Mouse (Mus musculus): ENCODE measurements around the gene Vmn1r202.
"Not testable (repeated sequence)": the region's sequence is repeated elsewhere in the genome, so short reads cannot be mapped to it uniquely, and the experiment has no call there.

Gene Vmn1r202

DNA sequence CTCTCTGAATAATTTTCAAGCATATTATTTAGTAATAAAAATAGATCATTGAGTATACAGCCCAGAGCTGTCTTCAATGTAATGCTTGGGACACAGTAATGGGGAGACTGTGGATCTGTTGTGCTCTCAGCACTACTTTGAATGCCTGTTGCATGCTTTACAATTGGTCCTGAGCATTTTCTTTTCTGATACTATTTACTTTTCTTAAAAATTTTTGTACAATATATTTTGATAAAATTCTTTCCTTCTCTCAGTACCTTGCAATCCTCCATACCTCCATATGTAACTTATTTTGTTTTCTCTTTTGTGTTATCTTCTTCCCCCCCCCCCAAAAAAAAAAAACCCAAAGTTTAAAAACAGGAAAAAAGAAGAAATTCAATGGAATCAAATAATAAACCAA, at the start of gene Vmn1r202:
Gene Vmn1r202 (minus strand): TSS at position 101 of the 400 bp plus-strand sequence.
- DNase-seq (ENCODE audit: low spot score) = no peak

DNA sequence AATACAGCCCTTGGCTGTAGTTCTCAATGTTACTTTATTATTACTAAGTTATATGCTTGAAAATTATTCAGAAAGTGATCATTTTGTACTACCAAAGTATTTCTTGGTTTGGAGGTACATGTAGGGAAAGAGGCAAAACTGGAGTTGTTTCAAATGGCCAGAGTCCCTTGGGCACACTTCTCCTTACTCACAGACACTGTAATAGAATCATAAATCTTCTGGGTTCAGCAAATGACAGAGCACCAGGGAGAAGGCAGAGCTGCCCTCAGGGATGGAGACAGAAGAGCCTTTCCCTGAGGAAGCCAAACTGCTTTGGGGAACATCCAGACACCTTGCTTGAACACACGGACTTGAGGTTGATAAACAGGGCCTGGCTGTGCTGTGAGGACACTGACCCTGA, 47.7 kb upstream of the Vmn1r202 start, which contains the start of gene Vmn1r204:
Gene Vmn1r204 (plus strand): TSS at position 301 of the 400 bp plus-strand sequence.
- DNase-seq (ENCODE audit: low spot score) = not testable (repeated sequence)

DNA sequence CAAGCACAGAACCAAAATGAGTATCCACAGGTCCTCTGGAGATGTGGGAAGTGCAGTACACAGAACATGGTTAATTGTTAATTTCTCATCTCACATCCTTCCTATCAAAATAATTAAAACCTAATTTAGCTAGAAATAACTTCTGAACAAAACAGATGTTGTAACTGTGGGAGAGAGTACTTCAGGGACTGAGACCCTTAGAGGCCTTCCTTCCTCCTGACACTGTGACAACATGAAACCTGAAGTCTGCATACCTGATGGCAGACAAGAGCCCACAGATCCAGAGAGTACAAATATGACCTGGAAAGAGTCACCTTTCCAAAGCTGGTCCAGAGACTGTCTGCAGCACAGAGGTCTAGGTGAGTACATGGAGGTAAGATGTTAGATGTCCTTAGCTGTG, 12.6 kb upstream of the Vmn1r202 start, which contains the start of gene Vmn1r203:
Gene Vmn1r203 (plus strand): TSS at position 301 of the 400 bp plus-strand sequence.
- no peak for DNase-seq (ENCODE audit: low spot score)

DNA sequence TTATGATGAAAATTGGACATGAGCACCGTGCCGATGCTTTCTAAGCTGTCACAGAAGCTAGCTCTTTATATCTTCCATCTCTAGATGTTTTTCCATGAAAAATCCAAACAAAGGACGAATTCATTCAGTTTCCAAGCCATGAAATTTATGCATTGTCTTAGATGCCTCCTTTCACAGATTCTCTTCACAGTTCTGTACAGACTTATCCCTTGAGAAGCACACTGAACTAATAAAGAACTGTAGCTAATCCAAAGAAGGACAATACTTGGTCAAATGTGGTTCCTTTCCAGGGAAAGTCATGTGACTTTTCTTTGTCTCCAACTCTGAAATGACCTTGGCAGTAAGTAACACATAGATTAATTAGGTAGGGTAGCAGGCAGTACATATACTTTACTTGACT, 2.8 kb downstream of the Vmn1r202 start:
- DNase-seq (ENCODE audit: low spot score) = no peak

DNA sequence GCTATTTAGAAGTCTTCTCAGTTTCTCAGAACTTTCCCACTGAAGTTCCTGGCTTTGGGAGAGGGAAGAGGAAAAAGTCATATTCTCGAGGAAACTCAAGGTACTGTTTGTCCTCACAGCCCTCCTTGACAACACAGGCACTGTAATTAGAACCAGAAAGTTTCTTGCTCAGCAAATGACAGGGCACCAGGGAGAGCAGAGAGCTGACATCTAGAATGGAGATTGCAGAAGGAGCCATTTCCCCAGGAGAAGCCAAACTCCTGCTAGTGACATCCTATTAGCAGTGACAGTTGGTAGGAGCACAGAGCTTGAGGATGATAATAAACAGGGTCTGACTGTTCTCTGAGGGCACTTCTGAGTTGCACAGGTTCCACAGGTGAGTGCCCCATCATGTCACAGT, 33.6 kb downstream of the Vmn1r202 start, which contains the start of gene Vmn1r201:
Gene Vmn1r201 (plus strand): TSS at position 301 of the 400 bp plus-strand sequence.
- no peak for DNase-seq (ENCODE audit: low spot score)

DNA sequence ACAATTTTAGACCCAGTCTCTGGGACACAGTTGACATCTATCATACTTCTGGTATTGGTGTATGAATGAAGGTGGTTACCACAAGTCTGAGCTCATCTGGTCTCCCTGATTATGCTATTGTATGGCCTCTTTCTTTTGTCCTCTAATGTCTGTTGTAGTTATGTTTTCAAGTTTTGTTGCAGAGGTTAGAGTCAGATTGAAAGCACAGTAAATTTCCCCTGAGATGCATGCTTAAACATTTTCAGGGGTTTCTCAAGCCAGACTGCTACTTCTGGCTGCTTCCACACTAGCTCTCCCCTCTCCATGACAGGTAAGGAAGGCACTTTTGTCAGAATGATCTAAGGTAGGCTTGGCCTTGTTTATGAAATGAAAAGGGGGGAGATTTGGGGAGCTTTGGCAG, 50.0 kb downstream of the Vmn1r202 start:
- no peak for DNase-seq (ENCODE audit: low spot score)
